Mouse (Mus musculus) heart, adult 9 months (tissue): ENCODE measurements around the gene Hist1h3i.
"Not testable (repeated sequence)": the region's sequence is repeated elsewhere in the genome, so short reads cannot be mapped to it uniquely, and the experiment has no call there.

ENCODE experiments used
- DNase-seq, 2 experiments: peaks; one replicate each; pipeline ENCODE4 v3.0.0; 2022; ENCODE audit warnings: low spot score in 2 of 2

Gene Hist1h3i

DNA sequence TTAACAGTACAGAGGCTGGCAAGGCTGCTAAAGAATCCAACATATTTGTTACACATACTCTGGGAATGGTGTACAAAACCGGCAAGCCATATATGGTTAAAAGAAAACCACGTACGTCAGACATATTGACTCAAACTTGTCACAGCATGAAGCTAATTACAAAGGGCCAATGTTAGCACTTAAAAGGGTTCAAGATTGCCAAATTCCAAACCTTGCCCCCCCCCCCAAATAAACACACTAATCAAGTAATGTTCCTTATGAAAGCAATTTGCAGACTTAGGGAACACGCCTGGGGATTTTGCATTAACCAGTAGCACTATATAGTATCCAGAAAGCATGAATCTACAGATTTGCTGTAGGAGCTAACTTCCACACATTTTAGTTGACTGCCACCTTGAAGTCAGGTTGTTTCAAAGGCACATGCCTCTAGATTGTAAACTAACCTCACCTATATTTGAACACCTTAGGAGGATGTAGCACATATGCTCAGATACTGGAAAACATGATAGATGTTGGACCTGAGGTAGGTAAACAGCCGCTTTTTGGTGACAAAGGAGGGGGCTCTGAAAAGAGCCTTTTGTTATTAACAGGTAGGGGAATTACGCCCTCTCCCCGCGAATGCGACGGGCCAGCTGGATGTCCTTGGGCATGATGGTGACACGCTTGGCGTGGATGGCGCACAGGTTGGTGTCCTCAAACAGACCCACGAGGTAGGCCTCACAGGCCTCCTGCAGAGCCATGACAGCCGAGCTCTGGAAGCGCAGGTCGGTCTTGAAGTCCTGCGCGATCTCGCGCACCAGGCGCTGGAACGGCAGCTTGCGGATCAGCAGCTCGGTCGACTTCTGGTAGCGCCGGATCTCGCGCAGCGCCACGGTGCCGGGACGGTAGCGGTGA lies 562 bp downstream of the Hist1h3i start:
- not testable (repeated sequence) for DNase-seq

DNA sequence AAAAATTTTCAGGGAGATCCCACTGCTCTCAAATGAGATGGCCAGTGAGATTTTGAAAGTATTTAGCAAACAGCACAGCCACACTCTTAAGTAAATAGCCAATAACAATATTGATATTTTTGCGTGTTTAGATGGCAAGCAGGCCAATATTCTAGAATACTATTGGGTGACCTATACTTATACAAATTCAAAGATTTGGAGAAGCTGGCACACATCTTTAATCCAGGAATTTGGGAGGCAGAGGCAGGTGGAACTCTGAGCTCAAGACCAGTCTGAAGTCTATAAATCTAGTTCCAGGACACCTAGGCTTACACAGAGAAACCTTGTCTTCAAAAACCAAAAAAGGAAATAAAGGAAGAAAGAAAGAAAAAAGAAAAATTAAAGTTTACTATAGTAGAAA lies 1.5 kb downstream of the Hist1h3i start:
- DNase-seq: no peak

DNA sequence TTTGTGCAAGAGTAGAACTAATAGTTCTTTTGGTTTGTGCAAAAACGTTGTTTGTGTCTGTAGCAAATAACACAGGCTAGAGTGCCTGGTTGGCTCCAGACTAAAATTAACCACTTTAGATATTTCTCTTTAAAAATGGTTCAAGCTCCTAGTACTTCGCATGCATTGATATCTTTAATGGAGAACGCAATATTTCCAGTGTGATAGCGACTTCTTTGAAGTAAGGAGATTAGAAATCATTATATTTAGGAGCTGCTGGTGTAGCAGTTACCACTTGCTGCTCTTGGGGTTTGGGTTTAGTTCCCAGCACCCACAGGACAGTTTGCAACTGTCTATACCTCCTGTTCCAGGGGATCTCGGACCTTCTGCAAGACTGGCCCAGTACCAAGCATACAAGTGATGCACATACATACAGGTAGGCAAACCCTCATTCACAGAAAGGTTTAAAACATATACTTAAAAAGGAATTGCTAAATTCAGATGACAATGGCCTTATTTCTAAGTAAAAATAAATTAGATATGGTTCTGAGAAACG lies 2.1 kb downstream of the Hist1h3i start:
- DNase-seq: no peak

DNA sequence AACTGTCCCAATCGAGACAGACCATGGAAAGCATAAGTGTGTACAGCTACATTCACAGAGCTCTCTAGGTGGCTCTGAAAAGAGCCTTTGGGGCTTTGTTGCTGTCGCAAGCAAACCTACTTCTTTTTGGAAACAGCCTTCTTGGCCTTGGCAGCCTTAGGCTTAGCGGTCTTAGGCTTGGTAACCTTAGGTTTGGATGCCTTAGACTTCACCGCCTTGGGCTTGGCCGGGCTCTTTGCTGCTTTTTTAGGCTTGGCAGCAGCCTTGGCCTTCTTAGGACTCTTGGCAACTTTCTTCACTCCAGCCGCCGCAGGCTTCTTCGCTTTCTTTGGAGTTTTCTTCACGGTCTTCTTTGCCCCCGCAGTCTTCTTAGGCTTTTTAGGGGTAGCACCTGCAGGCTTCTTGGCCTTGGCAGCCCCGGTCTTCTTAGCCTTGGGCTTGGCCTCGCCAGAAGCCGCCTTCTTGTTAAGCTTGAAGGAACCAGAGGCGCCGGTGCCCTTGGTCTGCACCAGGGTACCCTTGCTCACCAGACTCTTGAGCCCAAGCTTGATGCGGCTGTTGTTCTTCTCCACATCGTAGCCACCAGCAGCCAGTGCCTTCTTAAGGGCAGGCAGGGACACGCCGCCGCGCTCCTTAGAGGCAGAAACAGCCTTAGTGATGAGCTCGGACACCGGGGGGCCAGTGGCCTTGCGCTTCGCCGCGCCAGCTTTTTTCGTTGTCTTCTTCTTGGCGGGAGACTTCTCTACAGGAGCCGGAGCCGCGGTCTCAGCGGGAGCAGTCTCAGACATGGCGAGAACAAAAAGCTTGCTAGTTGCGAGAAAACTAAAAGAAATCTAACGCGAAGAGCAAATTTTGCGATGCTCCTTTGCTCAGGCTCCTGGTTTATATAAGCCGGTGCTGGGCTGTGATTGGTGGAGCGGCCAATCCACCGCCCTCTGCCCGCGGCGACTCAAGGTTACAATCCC lies 3.1 kb downstream of the Hist1h3i start, which contains the start of gene Hist1h1b:
Hist1h1b (minus strand) TSS at position 859 of the 965 bp plus-strand sequence.
- peak; percentile 35 to 56 for DNase-seq

DNA sequence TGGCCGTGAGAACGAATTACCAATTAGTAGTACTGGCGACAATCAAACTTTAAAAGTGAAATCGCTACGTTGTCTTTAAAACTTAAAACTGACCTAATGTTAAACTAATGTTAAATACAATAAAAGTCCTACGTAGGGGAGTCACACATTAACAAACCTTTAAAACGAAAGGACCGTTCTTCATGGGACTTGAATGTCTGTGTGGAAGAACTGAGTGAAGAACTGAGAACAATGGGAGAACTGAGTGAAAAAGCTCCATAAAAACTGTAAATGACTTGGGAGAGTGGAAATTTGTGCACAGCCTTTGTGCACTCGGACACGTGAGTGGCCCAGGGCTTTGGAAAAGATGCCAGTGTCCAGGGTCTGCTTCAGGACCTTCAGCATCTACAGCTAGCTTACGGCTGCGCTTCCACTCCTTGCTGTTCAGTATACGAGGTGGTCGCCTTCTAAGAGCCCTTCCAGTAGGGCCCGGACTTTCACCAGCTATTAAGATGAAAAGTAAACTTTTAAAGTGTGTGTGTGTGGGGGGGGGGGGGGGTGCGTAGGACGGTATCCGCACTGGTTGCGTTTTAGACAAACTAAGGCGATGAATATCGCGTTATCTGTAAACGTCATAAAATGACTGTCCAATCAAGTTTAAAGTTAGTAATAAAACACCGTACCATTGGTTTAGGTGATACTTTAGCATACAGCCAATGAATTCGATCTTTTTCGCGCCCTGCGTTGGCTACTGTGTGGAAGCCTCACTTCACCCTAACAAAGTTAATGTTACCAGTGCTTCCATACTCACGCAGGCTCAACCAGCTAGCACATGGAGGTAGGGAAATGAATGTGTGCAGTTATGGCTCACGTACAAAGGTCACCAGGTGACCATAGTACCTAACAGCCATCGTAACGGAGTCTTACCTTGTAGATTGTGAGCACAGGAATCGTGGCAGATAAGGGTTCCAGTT lies 4.1 kb downstream of the Hist1h3i start:
- peak; percentile 77 to 88 for DNase-seq

DNA sequence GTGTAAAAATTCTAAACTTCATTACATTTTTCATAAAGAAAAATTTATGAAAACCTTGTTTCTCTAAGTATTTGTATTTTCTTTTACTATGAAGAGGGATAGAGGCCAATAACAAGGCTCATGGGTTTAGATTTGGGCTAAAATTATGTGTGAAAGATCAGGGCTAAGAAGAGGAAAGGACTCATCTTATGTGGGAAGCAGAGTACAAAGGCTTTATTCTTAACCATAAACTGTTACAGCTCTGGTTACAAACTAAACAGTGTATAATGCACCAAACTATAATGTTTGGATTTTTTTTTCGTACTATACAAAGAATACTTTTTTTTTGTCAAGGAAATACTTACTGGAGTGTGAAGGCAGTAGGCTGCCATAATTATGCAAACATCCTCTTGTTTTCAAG lies 27.5 kb downstream of the Hist1h3i start:
- no peak for DNase-seq

DNA sequence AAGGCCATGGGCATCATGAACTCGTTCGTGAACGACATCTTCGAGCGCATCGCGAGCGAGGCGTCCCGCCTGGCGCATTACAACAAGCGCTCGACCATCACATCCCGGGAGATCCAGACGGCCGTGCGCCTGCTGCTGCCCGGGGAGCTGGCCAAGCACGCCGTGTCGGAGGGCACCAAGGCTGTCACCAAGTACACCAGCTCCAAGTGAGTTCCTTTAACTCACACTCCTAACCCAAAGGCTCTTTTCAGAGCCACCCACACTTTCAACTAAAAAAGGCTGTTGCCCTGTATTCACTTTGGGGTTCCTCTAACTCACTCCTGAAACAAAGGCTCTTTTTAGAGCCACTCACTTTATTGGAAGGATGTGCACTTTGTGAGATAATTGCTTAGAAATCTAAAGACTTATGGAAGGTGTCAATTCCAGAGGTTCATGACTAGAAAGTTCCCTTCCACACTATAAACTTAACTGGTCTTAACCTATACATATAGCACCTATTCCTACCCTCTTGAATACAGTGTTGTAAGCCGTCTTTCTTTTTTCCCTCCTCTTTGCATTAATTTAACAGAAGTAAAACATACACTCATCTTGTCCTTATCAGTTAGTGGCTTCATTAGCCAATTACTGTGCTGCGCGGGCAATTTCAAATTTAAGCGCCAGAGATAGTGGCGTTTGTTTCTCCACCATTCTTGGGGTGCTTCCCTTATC lies 28.7 kb downstream of the Hist1h3i start:
- DNase-seq: not testable (repeated sequence)

DNA sequence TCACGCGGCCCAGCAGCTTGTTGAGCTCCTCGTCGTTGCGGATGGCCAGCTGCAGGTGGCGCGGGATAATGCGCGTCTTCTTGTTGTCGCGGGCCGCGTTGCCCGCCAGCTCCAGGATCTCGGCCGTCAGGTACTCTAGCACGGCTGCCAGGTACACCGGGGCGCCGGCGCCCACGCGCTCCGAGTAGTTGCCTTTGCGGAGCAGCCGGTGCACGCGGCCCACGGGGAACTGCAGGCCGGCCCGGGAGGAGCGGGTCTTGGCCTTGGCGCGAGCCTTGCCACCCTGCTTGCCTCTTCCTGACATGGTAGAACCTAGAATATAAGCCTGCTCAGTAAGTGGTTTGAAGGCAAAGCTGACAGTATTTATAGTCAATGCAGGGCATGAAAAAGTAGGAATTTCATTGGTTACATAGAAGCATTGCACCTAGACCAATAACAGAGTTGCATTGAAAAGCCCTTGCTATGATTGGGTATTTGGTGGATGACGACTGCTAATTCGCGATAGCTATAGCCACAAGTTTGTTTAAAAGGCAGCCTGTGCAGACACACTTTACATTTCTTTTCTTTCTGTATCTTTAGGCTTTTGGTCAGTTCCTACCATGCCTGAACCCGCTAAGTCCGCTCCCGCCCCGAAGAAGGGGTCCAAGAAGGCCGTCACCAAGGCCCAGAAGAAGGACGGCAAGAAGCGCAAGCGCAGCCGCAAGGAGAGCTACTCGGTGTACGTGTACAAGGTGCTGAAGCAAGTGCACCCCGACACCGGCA lies 29.5 kb downstream of the Hist1h3i start, which contains the start of the genes Hist1h2ak and Hist1h2bn:
Hist1h2ak (minus strand) TSS at position 304 of the 762 bp plus-strand sequence.
Hist1h2bn (plus strand) TSS at position 600 of the 762 bp plus-strand sequence.
- DNase-seq: peak; percentile 78 to 93

DNA sequence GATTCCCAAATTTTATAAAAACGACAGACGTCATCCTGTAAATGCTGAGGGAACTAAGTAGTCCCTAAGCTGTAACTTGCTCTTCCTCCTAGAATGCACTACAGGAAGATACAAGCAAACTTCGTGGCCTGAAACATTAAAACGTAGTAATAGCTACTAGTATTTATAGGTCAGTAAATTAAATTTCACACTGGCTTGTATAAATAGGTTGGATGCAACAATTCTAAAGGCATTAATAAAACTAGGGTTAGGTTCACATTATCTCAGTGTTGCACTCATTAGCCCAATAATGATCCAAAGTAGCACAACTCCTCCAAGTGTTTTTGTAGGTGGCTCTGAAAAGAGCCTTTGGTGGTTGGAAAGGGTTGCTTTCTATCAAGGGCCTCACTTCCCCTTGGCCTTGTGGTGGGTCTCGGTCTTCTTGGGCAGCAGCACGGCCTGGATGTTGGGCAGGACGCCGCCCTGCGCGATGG lies 30.1 kb downstream of the Hist1h3i start:
- no peak for DNase-seq

DNA sequence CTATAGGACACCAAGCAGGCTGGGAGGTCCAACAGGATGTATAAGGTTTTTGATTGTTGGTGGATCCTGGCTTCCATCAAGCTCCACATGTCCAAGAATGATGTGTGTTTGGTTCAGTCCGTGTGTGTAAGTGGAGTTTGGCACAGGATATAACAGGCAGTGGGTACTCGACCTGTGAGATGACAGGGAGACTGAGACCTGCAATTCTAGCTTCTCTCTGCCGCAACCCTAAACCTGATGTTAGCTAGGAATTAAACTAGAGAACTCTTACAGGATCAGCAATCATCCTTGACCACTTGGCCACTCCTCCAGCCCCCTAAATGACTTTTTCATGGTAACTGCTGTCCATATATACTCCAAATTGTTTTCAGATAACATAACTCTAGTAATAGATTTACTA lies 30.8 kb downstream of the Hist1h3i start:
- DNase-seq: no peak

DNA sequence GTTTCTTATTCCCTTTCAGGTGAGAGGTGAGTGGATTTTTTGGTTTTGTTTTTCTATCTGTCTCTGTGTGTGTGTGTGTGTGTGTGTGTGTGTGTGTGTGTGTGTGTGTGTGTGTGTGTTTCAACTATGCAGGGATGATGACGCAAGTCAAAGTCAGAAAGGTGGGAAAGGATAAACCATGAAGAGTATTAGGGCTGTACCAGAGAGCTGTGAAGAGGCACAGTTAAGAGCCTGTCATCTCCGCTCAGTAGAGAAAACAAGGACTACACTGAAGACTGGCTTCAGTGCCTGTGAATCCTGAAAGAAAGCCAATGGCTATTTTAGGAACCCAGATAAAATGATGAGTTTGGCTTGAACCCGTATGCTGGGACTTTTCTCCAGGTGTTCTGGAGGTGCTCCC lies 31.3 kb downstream of the Hist1h3i start:
- DNase-seq: no peak

DNA sequence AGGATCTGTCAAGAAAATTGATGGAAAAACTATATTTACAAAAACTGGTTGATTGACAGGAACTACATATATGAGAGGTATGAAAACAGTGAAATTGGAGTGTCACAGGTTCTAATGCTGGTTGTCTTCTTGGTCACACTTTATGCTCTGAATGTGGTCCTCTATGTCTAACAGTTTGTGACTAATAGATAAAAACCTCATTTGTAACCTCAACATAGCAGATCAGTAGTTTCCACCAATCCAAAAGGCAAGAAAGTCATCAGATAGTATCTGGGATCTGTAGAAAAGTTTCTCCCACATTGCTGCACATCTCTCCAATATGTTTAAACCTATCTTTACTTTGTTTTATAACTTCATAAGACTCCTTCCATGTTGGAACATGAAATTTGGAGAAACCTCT lies 31.8 kb downstream of the Hist1h3i start:
- DNase-seq: no peak

DNA sequence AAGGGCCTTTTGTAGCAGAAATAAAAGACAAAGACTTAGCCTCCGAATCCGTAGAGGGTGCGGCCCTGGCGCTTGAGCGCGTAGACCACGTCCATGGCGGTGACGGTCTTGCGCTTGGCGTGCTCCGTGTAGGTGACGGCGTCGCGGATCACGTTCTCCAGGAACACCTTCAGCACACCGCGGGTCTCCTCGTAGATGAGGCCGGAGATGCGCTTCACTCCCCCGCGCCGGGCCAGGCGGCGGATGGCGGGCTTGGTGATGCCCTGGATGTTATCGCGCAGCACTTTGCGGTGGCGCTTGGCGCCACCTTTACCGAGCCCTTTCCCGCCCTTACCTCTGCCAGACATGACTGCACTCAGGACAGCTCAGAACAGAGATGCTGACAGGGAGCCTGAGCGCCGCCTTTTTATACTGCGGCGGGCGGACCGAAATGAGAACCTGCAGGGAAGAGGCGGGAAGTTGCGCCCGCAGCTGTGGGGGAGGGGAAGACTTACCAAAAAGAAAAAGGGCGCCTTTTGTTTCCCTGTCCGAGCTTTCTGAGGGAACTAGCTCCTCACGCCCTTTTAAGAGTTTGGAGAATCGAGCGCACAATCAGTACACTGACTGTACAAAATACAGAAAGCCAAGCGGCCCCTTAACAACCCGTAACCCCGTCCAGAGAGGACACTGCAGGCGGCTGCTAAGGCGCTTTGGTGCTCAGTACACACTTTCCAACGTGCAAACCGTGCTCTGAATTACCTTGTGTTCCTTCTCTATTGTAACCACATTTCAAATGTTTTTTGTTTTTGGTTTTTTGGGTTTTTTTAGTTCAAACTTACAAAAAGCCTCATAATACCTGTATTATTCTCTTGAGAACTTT lies 32.8 kb downstream of the Hist1h3i start, which contains the start of gene Hist1h4k:
Hist1h4k (minus strand) TSS at position 347 of the 859 bp plus-strand sequence.
- peak; percentile 79 to 86 for DNase-seq

DNA sequence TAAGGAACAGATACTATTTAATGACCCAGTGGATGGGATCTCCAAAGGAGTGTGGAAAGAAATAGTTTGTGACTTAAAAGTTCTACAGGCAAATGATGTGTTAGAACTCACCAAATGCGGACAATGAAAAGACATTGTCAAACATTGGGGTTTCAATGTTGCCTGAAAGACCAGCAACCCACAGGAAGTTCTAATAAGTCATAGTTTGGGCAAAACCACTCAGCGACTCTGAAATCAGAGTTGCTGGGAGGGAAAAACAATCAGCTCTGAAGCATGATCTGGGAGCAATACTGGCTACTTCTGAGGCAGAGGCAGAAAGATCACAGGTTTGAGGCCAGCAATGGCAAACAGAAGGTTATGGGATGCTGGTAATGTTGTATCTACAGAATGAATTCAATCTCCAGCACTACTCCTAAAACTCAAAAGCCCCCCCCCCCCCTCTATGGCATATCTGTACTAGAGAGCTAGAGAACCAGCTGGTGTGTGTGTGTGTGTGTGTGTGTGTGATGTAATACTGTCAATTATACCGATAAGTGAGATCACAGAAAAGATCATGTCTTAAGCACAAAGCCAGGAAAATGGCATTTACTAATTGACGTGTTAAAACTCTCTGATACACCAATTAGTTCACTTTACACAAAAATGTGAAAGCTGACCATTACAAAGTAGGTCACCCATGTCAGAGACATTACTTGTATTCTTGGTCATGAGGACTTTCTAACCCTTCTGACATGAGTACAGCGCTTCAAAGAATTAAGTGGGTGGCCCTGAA lies 33.6 kb downstream of the Hist1h3i start:
- no peak for DNase-seq

DNA sequence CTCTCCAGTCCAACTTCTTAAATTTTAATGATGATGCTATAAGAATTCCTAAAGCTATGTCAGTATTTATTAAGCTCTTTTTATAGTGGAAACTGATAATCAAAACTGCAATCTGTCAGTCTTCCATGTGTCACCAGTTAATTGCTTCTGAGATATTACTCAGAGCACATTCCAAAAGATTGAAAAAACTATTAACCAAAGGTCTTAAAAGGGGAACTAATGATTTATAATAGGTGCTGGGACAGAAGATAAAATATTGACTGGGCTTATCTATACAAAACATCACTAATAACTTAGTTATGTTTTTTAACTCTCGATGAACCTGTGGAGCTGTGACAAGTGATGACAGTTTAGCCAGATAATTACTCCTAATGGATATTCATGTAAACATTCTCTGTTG lies 38.2 kb downstream of the Hist1h3i start:
- DNase-seq: no peak

DNA sequence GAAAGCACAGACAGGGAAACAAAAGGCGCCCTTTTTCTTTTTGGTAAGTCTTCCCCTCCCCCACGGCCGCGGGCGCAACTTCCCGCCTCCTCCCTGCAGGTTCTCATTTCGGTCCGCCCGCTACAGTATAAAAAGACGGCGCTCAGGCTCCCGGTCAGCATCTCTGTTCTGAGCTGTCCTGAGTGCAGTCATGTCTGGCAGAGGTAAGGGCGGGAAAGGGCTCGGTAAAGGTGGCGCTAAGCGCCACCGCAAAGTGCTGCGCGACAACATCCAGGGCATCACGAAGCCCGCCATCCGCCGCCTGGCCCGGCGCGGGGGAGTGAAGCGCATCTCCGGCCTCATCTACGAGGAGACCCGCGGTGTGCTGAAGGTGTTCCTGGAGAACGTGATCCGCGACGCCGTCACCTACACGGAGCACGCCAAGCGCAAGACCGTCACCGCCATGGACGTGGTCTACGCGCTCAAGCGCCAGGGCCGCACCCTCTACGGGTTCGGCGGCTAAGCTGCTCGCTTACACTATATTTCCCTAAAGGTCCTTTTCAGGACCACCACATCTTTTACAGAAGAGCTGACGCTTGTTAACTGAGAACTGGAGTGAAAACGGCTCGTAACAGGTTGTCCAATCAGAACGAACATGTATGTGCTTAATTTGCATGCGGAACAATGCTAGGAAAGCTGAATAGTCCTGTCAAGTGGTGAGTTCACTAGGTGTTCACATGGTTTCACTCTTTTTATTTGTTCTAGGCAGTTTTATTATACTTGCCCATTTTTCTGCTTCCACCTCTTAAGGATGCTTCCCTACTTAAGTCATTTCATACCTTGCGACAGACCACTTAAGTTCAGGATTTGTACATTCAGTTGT lies 48.0 kb downstream of the Hist1h3i start, which contains the start of gene Hist1h4j:
Hist1h4j (plus strand) TSS at position 159 of the 862 bp plus-strand sequence.
- peak; percentile 39 to 61 for DNase-seq
